Mouse (Mus musculus) effector memory CD4-positive, alpha-beta T cell, adult 5 months (primary cell): ENCODE results near the gene Dpm1. TPM values are rescaled to one million over a fixed set of nuclear protein-coding genes. Genes with fewer than 3 reads are reported as not detected.

ENCODE experiments used
- polyA plus RNA-seq: library from polyadenylated mRNA; unstranded; fragments of 100-300 nt; shearing (Covaris generic); gene quantifications from one replicate; pipeline ENCODE4 v1.2.1, GENCODE M21; 2017

The Dpm1 gene
- polyA plus RNA-seq: 91.9 TPM

DNA sequence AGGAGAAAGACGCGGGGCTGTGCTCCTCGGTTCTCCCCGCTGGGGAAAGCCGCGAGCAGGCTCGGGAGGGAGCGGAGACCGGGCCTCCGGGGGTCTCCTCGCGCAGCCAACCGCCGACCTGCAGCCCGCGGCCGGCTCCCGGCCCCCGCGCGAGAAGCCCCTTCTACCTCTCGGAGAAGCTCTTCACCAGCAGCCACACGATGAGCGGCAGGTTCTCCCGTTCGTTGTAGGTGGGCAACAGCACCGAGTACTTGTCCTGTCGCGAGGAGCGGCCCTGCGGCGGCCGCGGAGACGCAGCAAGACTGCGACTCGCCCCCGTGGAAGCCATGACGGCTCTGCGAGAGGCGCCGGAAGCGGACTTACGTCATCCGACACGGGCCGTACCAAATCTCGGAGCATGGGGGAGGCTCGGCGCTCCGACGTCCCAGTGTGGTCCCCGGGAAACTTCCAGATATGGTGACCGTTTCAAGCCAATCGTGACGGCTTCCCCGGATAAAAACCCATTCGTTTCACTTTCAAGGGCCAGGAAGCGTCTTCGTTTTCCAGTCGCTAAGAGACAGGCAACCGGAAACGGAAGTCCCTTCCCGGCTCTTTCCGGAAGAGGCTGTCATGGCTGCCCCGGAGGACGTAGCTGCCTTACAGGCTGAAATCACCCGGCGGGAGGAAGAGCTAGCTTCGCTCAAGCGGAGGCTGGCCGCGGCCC is at the start of gene Dpm1, which contains the start of the genes Gm20716 and Mocs3:
TSS of gene Dpm1 (minus strand) at position 566 of the 703 bp plus-strand sequence.
TSS of gene Gm20716 (minus strand) at position 339 of the 703 bp plus-strand sequence.
TSS of gene Mocs3 (plus strand) at position 597 of the 703 bp plus-strand sequence.

DNA sequence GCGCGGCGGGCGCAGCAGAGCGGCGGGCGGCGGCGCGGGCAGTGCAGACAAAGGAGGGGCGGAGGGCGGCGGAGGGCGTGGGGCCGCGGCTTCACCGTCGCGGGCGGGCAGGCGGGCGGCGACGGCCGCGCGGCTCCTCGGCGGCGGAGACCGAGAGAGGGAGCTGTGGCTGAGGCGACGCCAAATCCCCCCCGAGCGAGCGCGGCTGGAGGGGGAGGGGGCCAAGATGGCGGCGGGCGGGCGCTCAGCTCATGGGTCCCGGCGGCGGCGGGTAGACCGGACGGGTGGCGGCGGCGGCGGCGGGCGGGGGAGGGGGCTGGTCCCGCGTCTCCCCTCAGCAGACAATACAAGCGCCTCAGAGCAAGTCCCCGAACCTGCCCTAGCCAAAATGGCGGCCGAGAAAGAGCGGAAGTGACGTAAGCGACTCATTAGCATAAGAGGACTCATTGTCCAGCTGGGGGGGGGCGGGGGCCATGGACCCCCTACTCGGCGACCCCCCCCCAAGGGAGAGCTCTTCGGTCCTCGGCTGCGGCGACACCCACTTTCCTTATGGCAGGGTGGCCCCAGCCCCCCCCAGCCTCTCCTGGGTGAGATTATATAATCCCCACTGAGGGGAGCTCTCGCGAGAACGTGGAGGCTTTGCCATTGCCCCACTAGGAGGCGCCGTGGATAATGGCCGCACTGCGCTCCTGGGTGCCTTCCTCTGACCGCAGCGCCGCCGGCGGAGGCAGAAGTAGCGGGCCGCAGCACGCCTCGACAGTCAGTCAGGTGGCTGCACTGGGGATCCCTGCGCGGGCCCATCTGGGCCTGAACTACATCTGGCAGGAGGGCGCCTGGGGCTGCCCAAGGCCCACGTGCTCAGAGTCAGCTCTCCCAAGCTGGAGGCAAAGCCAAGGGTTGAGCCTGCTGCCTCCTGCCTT is 23.4 kb downstream of the Dpm1 start, which contains the start of gene Adnp:
TSS of gene Adnp (minus strand) at position 388 of the 920 bp plus-strand sequence.

Other genes starting within 250 kb of the Dpm1 start
- 1.4 TPM for gene Ripor3, start 220.0 kb downstream of the Dpm1 start, polyA plus RNA-seq
- gene Pard6b, start 149.6 kb downstream of the Dpm1 start, polyA plus RNA-seq: 3.0 TPM
- 20.2 TPM for gene Adnp, start 23.5 kb downstream of the Dpm1 start, polyA plus RNA-seq
- 20.9 TPM for gene Gm20716, start 227 bp downstream of the Dpm1 start, polyA plus RNA-seq
- 8.1 TPM for gene Mocs3, start within 50 bp of the Dpm1 start, polyA plus RNA-seq
- gene Kcng1, start 51.1 kb upstream of the Dpm1 start, polyA plus RNA-seq: not detected